Mouse (Mus musculus): ENCODE data around the gene Kansl1.

Kansl1 gene

GRCm38 (mm10) chr11:104362704-104363103 lies 106.0 kb downstream of the Kansl1 start:
- DNase-seq = no peak

DNA sequence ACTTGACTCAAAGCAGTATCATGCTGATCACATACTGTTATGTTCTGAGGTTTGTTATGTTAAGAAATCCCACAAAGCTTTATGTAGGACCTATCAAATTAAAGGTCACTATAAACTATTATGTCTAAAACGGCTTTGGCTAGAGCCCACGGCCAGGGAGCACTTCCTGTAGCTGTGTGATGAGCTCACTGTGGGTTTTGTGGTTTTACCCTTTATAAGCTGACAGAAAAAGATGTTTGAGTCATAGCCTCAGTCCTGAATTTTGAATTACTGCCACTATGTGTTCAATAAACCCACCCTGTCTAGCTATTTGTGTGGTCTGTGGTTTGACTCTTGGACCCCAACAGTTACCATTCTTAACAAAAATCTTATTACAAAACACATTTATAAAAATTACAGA lies 106.9 kb downstream of the Kansl1 start:
- no peak for DNase-seq

- no peak for DNase-seq
Observed at GRCm38 (mm10) chr11:104346931-104347330, 121.7 kb downstream of the Kansl1 start.

DNA sequence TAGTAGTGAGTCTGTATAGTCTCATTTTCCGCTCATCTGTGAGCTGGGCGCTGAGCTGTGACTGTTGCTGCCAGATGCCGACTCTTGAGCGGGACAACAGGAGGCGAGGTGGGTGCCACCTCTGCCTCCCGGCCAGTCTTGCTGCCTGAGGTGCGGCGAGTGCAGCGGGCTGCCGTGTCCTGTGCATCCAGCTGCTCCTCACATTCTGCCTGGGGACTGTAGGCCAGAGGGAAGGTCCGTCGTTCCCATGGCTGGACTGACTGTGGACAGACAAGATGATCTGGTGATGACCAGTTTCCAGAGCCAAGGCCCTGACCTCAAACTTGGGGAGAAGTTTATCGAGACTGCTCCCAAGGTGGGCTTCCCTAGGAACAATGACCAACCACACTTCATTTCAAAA lies 133.7 kb downstream of the Kansl1 start:
- no peak for DNase-seq

- no peak for DNase-seq
Observed at GRCm38 (mm10) chr11:104334115-104334514, 134.5 kb downstream of the Kansl1 start.

GRCm38 (mm10) chr11:104332105-104332504 lies 136.6 kb downstream of the Kansl1 start:
- DNase-seq = no peak

DNA sequence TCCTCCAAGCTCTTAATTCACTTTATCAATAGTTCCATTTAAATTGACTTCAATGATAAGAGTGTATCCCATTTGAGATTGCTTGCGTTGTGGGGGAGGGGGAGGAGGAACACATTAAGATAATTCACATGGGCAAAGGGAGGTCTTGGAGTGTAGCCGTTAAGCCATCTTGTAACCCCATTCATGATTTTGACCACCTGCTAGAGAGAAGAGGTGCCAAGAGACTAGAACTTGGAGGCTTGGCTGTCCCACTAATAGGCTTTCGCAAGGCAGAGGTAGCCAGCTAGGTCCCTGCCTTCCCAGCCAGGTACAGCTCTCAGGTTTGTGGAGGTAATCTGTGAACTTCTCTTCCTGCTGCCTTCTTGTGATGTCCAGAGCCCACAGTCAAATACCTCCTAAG lies 137.5 kb downstream of the Kansl1 start:
- no peak for DNase-seq

GRCm38 (mm10) chr11:104330151-104330550 lies 138.5 kb downstream of the Kansl1 start:
- no peak for DNase-seq

DNA sequence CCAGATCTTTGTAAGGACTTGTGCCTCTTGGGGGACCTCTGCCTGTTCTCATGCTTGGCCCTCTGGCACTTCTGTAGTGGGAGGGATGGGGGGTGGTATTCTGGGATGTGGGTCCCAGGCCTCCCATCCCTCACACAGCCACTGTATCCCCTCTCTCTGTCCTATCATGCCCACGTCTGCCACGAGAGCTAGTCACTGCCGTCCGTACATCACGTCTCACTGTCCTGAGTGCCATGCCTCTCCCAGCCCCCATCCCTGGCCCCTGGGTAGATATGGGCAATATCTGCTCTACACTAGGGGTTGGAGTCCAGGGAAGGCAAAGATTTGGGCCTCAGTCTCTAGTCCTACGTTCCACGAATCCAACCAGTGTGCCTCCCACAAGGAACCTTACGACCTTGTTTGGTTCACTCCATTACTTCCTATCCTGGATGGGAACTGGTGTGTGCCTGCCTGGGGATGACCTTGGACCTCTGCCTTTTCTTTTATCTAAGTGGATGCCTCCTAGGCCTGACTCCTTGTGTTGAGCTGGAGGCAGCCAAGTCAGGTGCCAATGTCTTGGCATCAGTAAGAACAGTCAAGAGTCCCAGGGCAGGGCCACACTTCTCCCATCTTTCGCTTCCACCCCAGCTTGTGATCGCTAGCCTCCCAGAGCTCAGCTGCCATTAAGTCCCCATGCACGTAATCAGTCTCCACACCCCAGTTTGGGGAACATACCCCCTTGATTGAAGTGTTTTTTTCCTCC lies 139.3 kb downstream of the Kansl1 start:
- DNase-seq = no peak

DNA sequence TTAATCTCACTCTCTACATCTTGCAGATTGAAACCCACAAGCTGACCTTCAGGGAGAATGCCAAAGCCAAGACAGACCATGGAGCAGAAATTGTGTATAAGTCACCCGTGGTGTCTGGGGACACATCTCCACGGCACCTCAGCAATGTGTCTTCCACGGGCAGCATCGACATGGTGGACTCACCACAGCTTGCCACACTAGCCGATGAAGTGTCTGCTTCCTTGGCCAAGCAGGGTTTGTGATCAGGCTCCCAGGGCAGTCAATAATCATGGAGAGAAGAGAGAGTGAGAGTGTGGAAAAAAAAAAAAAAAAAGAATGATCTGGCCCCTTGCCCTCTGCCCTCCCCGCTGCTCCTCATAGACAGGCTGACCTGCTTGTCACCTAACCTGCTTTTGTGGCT lies 140.7 kb downstream of the Kansl1 start:
- no peak for DNase-seq

- no peak for DNase-seq
Observed at GRCm38 (mm10) chr11:104327462-104327861, 141.2 kb downstream of the Kansl1 start.

DNA sequence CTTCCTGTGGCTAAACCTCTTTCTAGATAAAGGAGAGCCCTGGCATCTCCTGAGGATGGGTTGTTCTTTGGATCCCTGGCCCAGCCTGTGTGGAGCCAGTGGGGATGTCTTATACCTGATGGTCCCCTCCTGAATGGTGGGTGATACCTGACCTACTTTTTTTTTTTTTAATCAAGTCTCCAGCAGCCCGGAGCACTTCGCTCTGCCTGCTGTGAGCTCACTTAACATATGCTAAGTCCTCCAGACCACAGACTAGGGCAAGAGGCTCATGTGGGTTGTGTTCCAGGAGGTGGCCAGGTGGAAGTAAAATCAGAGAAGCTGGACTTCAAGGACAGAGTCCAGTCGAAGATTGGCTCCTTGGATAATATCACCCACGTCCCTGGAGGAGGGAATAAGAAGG lies 146.5 kb downstream of the Kansl1 start:
- no peak for DNase-seq

DNA sequence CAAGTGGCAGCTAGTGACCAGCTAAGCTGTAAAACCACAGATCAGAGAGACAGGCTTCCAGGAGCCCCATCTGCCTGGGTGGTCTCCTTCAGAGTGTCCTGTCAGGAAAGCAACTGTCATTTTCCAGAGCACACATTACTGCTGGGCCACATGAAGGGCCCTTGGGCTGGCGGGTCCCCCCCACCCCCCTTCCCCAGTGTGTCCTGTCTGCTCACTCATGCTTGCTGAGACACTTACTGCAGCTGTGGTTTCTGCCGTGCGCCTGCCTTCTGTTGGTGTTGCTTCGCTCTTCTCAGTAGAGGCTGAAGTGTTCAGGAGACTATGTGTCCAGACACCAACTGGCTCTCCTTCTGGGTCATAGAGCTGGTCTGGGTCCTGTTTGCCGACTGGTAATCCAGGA lies 148.2 kb downstream of the Kansl1 start:
- no peak for DNase-seq

- no peak for DNase-seq
Observed at GRCm38 (mm10) chr11:104318940-104319781, 149.5 kb downstream of the Kansl1 start.

DNA sequence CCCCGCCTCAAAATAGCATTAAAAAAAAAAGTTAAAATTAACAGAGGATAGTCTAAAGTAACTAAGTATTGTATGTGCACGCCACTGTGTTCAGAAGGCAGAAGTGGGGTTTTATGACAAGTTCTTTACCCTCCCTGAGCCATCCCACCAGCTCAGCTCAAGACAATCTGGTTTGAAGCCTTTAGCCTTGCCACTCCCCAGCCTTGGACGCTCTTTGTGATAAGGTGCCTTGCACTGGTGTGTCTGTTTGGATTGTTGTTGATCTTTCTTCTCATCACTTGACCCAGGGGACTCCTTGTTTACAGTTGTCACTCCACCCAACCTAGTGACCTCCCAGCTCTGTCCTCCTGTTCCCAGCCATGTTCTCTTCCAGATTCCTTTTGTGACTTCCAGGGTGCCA lies 151.0 kb downstream of the Kansl1 start:
- DNase-seq = no peak

GRCm38 (mm10) chr11:104316685-104317400 lies 151.8 kb downstream of the Kansl1 start:
- no peak for DNase-seq

- DNase-seq = peak; percentile 71
Observed at GRCm38 (mm10) chr11:104315703-104316102, 153.0 kb downstream of the Kansl1 start.

DNA sequence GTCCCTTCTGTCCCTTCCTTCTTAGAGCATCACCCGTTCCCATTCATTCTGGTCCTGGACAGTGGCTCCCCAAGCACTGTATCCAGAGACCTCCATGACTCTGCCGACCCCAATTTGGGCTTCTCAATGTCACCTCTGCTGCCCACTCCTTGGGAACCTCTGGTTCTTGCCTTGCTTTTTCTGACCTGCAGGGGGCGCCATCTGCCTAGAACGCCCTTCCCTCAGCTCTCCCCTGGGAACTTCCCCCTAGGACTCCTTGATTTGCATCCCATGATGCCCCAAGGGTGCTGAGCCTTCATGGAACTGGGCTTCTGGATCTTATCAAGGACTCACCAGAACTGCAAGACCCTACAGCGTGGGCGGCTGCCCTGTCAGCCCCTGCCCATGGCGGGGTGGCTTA lies 157.0 kb downstream of the Kansl1 start:
- no peak for DNase-seq

GRCm38 (mm10) chr11:104310226-104310887 lies 158.3 kb downstream of the Kansl1 start:
- no peak for DNase-seq

GRCm38 (mm10) chr11:104309377-104310225 lies 159.1 kb downstream of the Kansl1 start:
- DNase-seq = no peak

- no peak for DNase-seq
Observed at GRCm38 (mm10) chr11:104307136-104307535, 161.5 kb downstream of the Kansl1 start.

GRCm38 (mm10) chr11:104306483-104306882 lies 162.2 kb downstream of the Kansl1 start:
- DNase-seq = no peak

All from right cerebral cortex, adult 18-20 months (tissue).